Mouse (Mus musculus): ENCODE measurements around the gene Arf3. TPM values are rescaled to one million over a fixed set of nuclear protein-coding genes. Genes with fewer than 3 reads are reported as not detected.

The Arf3 gene
- total RNA-seq, 1 experiment from 2014 or later, result 36.0 TPM

DNA sequence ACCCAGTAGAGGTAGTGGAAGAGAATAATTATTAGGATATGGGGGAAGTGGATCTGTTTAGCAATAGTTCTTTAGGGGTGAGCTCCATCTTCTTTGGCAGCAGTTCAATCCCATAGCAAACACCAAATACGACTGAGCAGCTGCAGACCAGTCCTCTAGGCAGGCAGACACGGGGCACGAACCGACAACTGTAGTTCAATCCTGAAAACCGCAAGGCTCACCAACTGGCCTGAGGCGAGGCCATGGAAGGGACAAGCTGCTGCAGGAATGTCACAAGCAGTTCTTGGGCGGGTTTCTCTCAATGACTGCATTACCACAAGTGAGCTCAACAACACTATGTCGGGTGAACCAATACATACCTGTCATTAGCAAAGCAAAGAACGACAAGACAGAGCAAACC is 58.7 kb downstream of the Arf3 start:
- ATAC-seq (replicated peaks in 1 of 2; ENCODE audit: insufficient read depth in 1 of 2, low FRiP score in 2 of 2, low TSS enrichment in 1 of 2, low read depth in 1 of 2, poor library complexity in 2 of 2, severe bottlenecking in 2 of 2), result no peak

DNA sequence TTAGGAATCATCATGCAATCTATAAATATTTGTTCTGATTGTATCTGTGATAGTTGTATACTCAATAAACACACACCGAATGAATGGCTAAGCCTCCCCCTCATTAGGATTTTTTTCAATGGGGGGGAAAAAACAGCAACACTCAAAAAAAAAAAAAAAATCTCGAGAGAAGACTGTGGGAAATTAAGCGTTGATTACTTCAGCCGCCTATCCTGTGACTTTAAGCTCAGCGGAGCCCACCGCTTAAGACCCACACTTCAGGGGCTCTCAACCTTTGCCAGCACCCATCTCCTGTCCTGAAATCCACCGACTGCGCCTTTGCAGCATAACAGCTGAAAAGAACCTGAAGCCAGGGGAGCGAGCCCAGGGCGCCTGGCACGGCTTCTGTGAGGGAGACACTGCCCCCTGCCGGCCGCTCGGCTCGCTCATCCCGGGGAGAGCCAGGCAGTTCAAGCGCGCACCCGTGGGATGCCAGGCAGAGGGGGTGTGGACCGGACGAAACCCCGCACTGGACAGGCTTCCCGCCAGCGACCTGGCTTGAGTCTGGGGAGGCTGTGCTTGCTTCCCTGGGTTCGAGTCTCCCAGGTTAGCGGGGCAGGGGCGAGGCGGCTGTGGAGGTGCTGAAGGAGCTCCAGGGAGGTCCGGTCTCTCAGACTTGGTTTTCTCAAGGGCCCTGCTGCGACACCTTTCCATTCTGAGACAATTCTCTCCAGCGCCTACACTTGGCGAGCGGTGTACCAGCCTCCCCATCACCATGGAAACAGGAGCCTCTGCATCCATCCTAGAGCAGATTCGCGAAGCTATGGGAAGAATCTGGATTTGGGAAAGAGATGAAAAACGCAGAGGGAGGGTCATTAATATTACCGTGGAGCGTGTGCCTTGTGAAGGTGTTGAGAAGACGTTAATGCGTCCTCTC is 63.6 kb downstream of the Arf3 start:
- ATAC-seq (replicated peaks in 1 of 2; ENCODE audit: insufficient read depth in 1 of 2, low FRiP score in 2 of 2, low TSS enrichment in 1 of 2, low read depth in 1 of 2, poor library complexity in 2 of 2, severe bottlenecking in 2 of 2), result peak; percentile 86 to 93

- no peak for ATAC-seq (replicated peaks in 1 of 2; ENCODE audit: insufficient read depth in 1 of 2, low FRiP score in 2 of 2, low TSS enrichment in 1 of 2, low read depth in 1 of 2, poor library complexity in 2 of 2, severe bottlenecking in 2 of 2)
Measured at GRCm38 (mm10) chr15:98696216-98696615, 66.8 kb downstream of the Arf3 start.

- no peak for ATAC-seq (replicated peaks in 1 of 2; ENCODE audit: insufficient read depth in 1 of 2, low FRiP score in 2 of 2, low TSS enrichment in 1 of 2, low read depth in 1 of 2, poor library complexity in 2 of 2, severe bottlenecking in 2 of 2)
Measured at GRCm38 (mm10) chr15:98695726-98696125, 67.3 kb downstream of the Arf3 start.

DNA sequence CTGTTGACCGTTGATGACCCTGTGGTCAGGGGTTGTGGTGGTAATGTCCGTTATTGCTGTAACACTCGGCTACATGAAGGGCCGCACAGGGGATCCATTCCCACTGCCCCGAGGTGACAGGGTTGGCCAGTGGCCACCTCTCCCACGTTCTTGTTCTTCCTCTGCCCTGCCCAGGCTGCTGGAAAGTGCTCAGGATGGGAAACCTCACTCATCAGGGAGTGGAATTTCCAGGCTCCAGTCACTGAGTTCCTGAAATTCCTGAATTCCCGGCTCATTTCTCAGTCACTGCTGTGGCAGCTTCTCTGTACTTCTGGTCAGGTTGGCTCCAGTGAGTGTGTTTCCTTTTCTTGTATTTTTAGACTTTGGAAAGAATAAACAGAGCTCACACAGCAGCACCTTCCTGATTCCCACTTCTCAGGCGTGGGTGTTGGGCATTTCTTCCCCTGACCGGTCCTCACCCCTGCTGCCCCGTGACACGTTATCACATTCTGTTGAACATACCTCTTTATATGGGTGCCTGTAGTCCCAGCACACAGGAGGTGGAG is 70.8 kb downstream of the Arf3 start:
- ATAC-seq (replicated peaks in 1 of 2; ENCODE audit: insufficient read depth in 1 of 2, low FRiP score in 2 of 2, low TSS enrichment in 1 of 2, low read depth in 1 of 2, poor library complexity in 2 of 2, severe bottlenecking in 2 of 2), result no peak

DNA sequence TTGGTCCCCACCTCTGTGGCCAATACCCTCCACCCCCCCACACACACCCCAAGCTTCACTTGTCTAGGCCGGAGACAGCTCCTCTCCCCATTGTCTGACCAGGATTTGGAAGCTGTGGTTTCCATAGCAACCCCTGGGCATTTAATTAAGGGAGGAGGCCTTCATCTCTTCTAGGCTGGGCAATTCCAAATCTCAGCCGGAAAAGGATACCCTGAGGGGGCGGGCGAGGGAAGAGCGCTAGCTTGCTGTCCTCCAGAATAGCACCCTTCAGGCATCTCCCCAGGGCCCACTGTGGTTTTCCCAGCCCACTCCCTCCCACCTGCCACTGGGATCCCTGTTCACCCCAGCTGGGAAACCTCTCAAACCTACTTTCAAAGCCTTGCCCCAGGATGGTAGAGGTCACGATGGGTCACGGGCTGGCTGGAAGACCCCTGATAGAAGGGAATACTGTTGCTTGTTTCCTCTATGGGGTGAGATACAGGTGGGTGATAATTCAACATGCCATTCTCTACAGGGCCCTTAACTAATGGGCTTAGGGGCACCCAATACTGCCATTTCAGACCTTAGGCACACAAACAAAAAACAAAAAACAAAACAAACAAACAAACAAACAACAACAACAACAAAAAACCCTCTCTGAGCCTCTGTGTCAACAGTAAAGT is 71.4 kb downstream of the Arf3 start:
- ATAC-seq (replicated peaks in 1 of 2; ENCODE audit: insufficient read depth in 1 of 2, low FRiP score in 2 of 2, low TSS enrichment in 1 of 2, low read depth in 1 of 2, poor library complexity in 2 of 2, severe bottlenecking in 2 of 2), result no peak

- ATAC-seq (replicated peaks in 1 of 2; ENCODE audit: insufficient read depth in 1 of 2, low FRiP score in 2 of 2, low TSS enrichment in 1 of 2, low read depth in 1 of 2, poor library complexity in 2 of 2, severe bottlenecking in 2 of 2), result no peak
Measured at GRCm38 (mm10) chr15:98689682-98690081, 73.3 kb downstream of the Arf3 start.

Other genes starting within 250 kb of the Arf3 start
- gene Kansl2, start 228.9 kb downstream of the Arf3 start, total RNA-seq (2017), result 55.2 and 57.8 TPM in 2 replicates
- gene Ccnt1, start 192.3 kb downstream of the Arf3 start, total RNA-seq (2017), result 109 and 125 TPM in 2 replicates
- not detected in 2 replicates for gene 4930415O20Rik, start 192.2 kb downstream of the Arf3 start, total RNA-seq (2017)
- gene Adcy6, start 153.1 kb downstream of the Arf3 start, total RNA-seq (2017), result 14.1 and 17.3 TPM in 2 replicates
- not detected in 2 replicates for gene Cacnb3, start 132.4 kb downstream of the Arf3 start, total RNA-seq (2017)
- gene Ddx23, start 100.3 kb downstream of the Arf3 start, total RNA-seq (2017), result 93.8 and 108 TPM in 2 replicates
- gene Rnd1, start 85.8 kb downstream of the Arf3 start, total RNA-seq (2017), result 0.79 and 1.1 TPM in 2 replicates
- 0.19 TPM in 1 of 2 replicates, not detected in the other for gene Ccdc65, start 55.0 kb downstream of the Arf3 start, total RNA-seq (2017)
- 5.9 and 11.3 TPM in 2 replicates for gene Fkbp11, start 35.0 kb downstream of the Arf3 start, total RNA-seq (2017)
- gene Wnt10b, start 14.9 kb upstream of the Arf3 start, total RNA-seq (2017), result 1.4 and 1.8 TPM in 2 replicates
- gene Wnt1, start 26.6 kb upstream of the Arf3 start, total RNA-seq (2017), result not detected in 2 replicates
- gene Ddn, start 46.3 kb upstream of the Arf3 start, total RNA-seq (2017), result 0.15 and 0.63 TPM in 2 replicates
- gene Prkag1, start 68.3 kb upstream of the Arf3 start, total RNA-seq (2017), result 70.7 and 115 TPM in 2 replicates
- 33.0 and 45.0 TPM in 2 replicates for gene Kmt2d, start 108.0 kb upstream of the Arf3 start, total RNA-seq (2017)
- gene Rhebl1, start 131.3 kb upstream of the Arf3 start, total RNA-seq (2017), result 6.2 and 14.7 TPM in 2 replicates
- gene Dhh, start 135.3 kb upstream of the Arf3 start, total RNA-seq (2017), result 0.13 TPM in 1 of 2 replicates, not detected in the other
- 8.7 and 21.2 TPM in 2 replicates for gene Lmbr1l, start 155.0 kb upstream of the Arf3 start, total RNA-seq (2017)
- gene Tuba1b, start 171.4 kb upstream of the Arf3 start, total RNA-seq (2017), result 672 and 707 TPM in 2 replicates
- 12.9 TPM in 1 of 2 replicates, not detected in the other for gene Gm49450, start 190.3 kb upstream of the Arf3 start, total RNA-seq (2017)
- gene Tuba1a, start 190.5 kb upstream of the Arf3 start, total RNA-seq (2017), result 35.1 and 40.0 TPM in 2 replicates

Data from hematopoietic stem cell, adult 5-6 weeks (primary cell).